Mouse (Mus musculus) MEL (cell line): Measurements from ENCODE around the gene Gm17324. TPM values are rescaled to one million over a fixed set of nuclear protein-coding genes. Genes with fewer than 3 reads are reported as not detected.

Experiments
- polyA plus RNA-seq, 2 experiments: library from polyadenylated mRNA; stranded (reverse) in 1 of 2; unstranded in 1 of 2; fragments of >175 nt in 1 of 2; fragments of >200 nt in 1 of 2; gene quantifications; 2 replicates each; pipeline versions ENCODE4 v1.2.1 to v1.2.4; 2012; ENCODE audit warnings: low replicate concordance in 2 of 2, low read depth in 1 of 2; ENCODE audit not compliant: insufficient read length in 2 of 2, insufficient read depth in 1 of 2, missing spikeins in 1 of 2
- total RNA-seq: library from RNA; depleted of rRNA; stranded (reverse); fragments of 300-350 nt; gene quantifications from 2 replicates; pipeline ENCODE4 v1.2.3, GENCODE M21; 2012; rRNA removed

Gm17324 gene
- total and polyA plus RNA-seq, 3 experiments: 0.36 to 1.8 TPM; not detected in 1

Other genes with a start within 250 kb of the Gm17324 start
- not detected in 2 replicates for gene Gsta1, start 218.1 kb downstream of the Gm17324 start, total RNA-seq
- gene Gsta1, start 218.1 kb downstream of the Gm17324 start, polyA plus RNA-seq: not detected
- gene Gm3776, start 191.7 kb downstream of the Gm17324 start, total RNA-seq: not detected in 2 replicates
- gene Gm3776, start 191.7 kb downstream of the Gm17324 start, polyA plus RNA-seq: not detected
- gene Gm10639, start 158.9 kb downstream of the Gm17324 start, total RNA-seq: not detected in 2 replicates
- not detected for gene Gm10639, start 158.9 kb downstream of the Gm17324 start, polyA plus RNA-seq
- gene Omt2a, start 134.0 kb downstream of the Gm17324 start, total RNA-seq: not detected in 2 replicates
- not detected for gene Omt2a, start 134.0 kb downstream of the Gm17324 start, polyA plus RNA-seq
- not detected in 2 replicates for gene Omt2b, start 121.2 kb downstream of the Gm17324 start, total RNA-seq
- not detected for gene Omt2b, start 121.2 kb downstream of the Gm17324 start, polyA plus RNA-seq
- not detected in 2 replicates for gene Gsta2, start 93.0 kb downstream of the Gm17324 start, total RNA-seq
- gene Gsta2, start 93.0 kb downstream of the Gm17324 start, polyA plus RNA-seq: not detected
- gene Dppa5a, start 80.6 kb downstream of the Gm17324 start, total RNA-seq: not detected in 2 replicates
- gene Dppa5a, start 80.6 kb downstream of the Gm17324 start, polyA plus RNA-seq: under 1 TPM in 1 of 2 experiments, not detected in 1; 0.19 TPM
- gene Ooep, start 70.1 kb downstream of the Gm17324 start, total RNA-seq: not detected in 2 replicates
- not detected for gene Ooep, start 70.1 kb downstream of the Gm17324 start, polyA plus RNA-seq
- 4.7 and 5.5 TPM in 2 replicates for gene Ddx43, start 53.0 kb downstream of the Gm17324 start, total RNA-seq
- 1 to 10 TPM in 1 of 2 experiments, not detected in 1; 7.2 TPM for gene Ddx43, start 53.0 kb downstream of the Gm17324 start, polyA plus RNA-seq
- 12.9 and 19.0 TPM in 2 replicates for gene Cgas, start 5.5 kb downstream of the Gm17324 start, total RNA-seq
- gene Cgas, start 5.5 kb downstream of the Gm17324 start, polyA plus RNA-seq: 10 to 100 TPM in 1 of 2 experiments, not detected in 1; 20.9 TPM
- gene Mto1, start 578 bp downstream of the Gm17324 start, total RNA-seq: 28.7 and 32.3 TPM in 2 replicates
- gene Mto1, start 578 bp downstream of the Gm17324 start, polyA plus RNA-seq: 10 to 100 TPM in 1 of 2 experiments, not detected in 1; 27.7 TPM
- 11,891 and 13,182 TPM in 2 replicates for gene Eef1a1, start 40.4 kb upstream of the Gm17324 start, total RNA-seq
- gene Eef1a1, start 40.4 kb upstream of the Gm17324 start, polyA plus RNA-seq: over 10,000 TPM; 11,701 to 60,504 TPM
- 3.1 and 3.5 TPM in 2 replicates for gene Slc17a5, start 139.3 kb upstream of the Gm17324 start, total RNA-seq
- gene Slc17a5, start 139.3 kb upstream of the Gm17324 start, polyA plus RNA-seq: 1 to 10 TPM in 1 of 2 experiments, not detected in 1; 4.1 TPM
- not detected in 2 replicates for gene Cd109, start 166.8 kb upstream of the Gm17324 start, total RNA-seq
- not detected for gene Cd109, start 166.8 kb upstream of the Gm17324 start, polyA plus RNA-seq